Mouse (Mus musculus) E14TG2a.4 (cell line): ENCODE measurements around the gene Dppa5a.

ENCODE experiments used
- H3K27me3 ChIP-seq: 2 replicates; pipeline ENCODE4 v1.6.1; 2014; ENCODE audit warnings: low read length, control low read depth; ENCODE audit not compliant: insufficient read depth
- H3K36me3 ChIP-seq: 2 replicates; pipeline ENCODE4 v1.6.1; 2014; ENCODE audit warnings: low read length, control low read depth; ENCODE audit not compliant: insufficient read depth
- H3K4me1 ChIP-seq: replicated peaks from 2 replicates; pipeline ENCODE4 v1.6.1; 2014; ENCODE audit warnings: low read depth, low read length, control low read depth
- H3K4me3 ChIP-seq: replicated peaks from 2 replicates; pipeline ENCODE4 v1.5.1; 2014; ENCODE audit warnings: mild to moderate bottlenecking, low read length
- H3K9me3 ChIP-seq: 2 replicates; pipeline ENCODE4 v1.6.1; 2014; ENCODE audit warnings: low read length, control low read depth
- CTCF ChIP-seq: conservative IDR thresholded peaks from 2 replicates; pipeline ENCODE4 v1.5.1; 2014; ENCODE audit warnings: low read length
- NANOG ChIP-seq: IDR thresholded peaks from 2 replicates; pipeline ENCODE4 v1.6.1; 2014; ENCODE audit warnings: borderline replicate concordance, low read length, mixed read lengths
- POU5F1 ChIP-seq: IDR thresholded peaks from 2 replicates; pipeline ENCODE4 v1.6.1; 2014; ENCODE audit warnings: low read length, borderline replicate concordance

Dppa5a gene

GRCm38 (mm10) chr9:78386947-78387346 lies 19.0 kb upstream of the Dppa5a start:
- H3K4me3 ChIP-seq: no peak overlapping the region
- peaks cover 8% of the 10 kb centered on the region for H3K27me3 ChIP-seq
- no peaks in the 10 kb centered on the region for H3K9me3 ChIP-seq
- no peaks in the 10 kb centered on the region for H3K36me3 ChIP-seq
- peaks cover 16% of the 10 kb centered on the region for H3K4me1 ChIP-seq
- TF ChIP-seq POU5F1 (no peak), CTCF (no peak), NANOG (no peak)

- Histone ChIP-seq H3K4me3 (no peak overlapping the region), H3K9me3 (no peaks in the 10 kb centered on the region), H3K27me3 (no peaks in the 10 kb centered on the region), H3K4me1 (peaks cover 26% of the 10 kb centered on the region), H3K36me3 (no peaks in the 10 kb centered on the region)
- TF ChIP-seq CTCF: peak; percentile 80
- TF ChIP-seq POU5F1: no peak
These were observed 17.9 kb upstream of the Dppa5a start for GRCm38 (mm10) chr9:78385893-78386292.

GRCm38 (mm10) chr9:78378113-78378785 lies 10.3 kb upstream of the Dppa5a start, which contains the start of gene Ooep:
Gene Ooep, minus strand, starts transcription at chr9:78378725.
- Histone ChIP-seq H3K36me3 (peaks cover 8% of the 10 kb centered on the region), H3K9me3 (no peaks in the 10 kb centered on the region), H3K4me1 (peaks cover 81% of the 10 kb centered on the region), H3K4me3 (peak within 1 kb of the TSS; percentile 81), H3K27me3 (no peaks in the 10 kb centered on the region)
- TF ChIP-seq POU5F1: no peak

- peak overlapping the region; percentile 81 for H3K4me3 ChIP-seq
- H3K27me3 ChIP-seq: no peaks in the 10 kb centered on the region
- H3K9me3 ChIP-seq: no peaks in the 10 kb centered on the region
- H3K4me1 ChIP-seq: peaks cover 87% of the 10 kb centered on the region
- TF ChIP-seq CTCF (no peak), NANOG (peak; percentile 42; the same call in 1 of the 2 replicates)
- H3K36me3 ChIP-seq: peaks cover 8% of the 10 kb centered on the region
These were observed 9.6 kb upstream of the Dppa5a start for GRCm38 (mm10) chr9:78377546-78377945.

GRCm38 (mm10) chr9:78375486-78375885 lies 7.5 kb upstream of the Dppa5a start:
- no peaks in the 10 kb centered on the region for H3K27me3 ChIP-seq
- H3K4me3 ChIP-seq: peak overlapping the region; percentile 81
- H3K4me1 ChIP-seq: peaks cover 91% of the 10 kb centered on the region
- peaks cover 8% of the 10 kb centered on the region for H3K36me3 ChIP-seq
- no peaks in the 10 kb centered on the region for H3K9me3 ChIP-seq
- no peak for TF ChIP-seq POU5F1

GRCm38 (mm10) chr9:78374885-78375389 lies 7.0 kb upstream of the Dppa5a start:
- H3K27me3 ChIP-seq: no peaks in the 10 kb centered on the region
- TF ChIP-seq NANOG (peak; percentile 99), POU5F1 (no peak)
- H3K36me3 ChIP-seq: peaks cover 8% of the 10 kb centered on the region

GRCm38 (mm10) chr9:78374397-78374796 lies 6.4 kb upstream of the Dppa5a start:
- Histone ChIP-seq H3K4me1 (peaks cover 94% of the 10 kb centered on the region), H3K27me3 (no peaks in the 10 kb centered on the region), H3K9me3 (no peaks in the 10 kb centered on the region), H3K36me3 (peaks cover 8% of the 10 kb centered on the region), H3K4me3 (peak overlapping the region; percentile 53)
- TF ChIP-seq CTCF (no peak), NANOG (no peak), POU5F1 (no peak)

More at GRCm38 (mm10) chr9:78374885-78375389, 7.0 kb upstream of the Dppa5a start:
- Histone ChIP-seq H3K4me3 (peak overlapping the region; percentile 53; the same call in 1 of the 2 replicates), H3K4me1 (peaks cover 94% of the 10 kb centered on the region), H3K9me3 (no peaks in the 10 kb centered on the region)

- H3K9me3 ChIP-seq: no peaks in the 10 kb centered on the region
- H3K4me3 ChIP-seq: 0 out of 2 replicates have a peak overlapping the region, but pooled peaks have one; percentile 1
- H3K27me3 ChIP-seq: no peaks in the 10 kb centered on the region
- H3K36me3 ChIP-seq: peaks cover 8% of the 10 kb centered on the region
- peaks cover 92% of the 10 kb centered on the region for H3K4me1 ChIP-seq
- TF ChIP-seq CTCF (no peak), POU5F1 (no peak), NANOG (no peak)
These were observed 5.0 kb upstream of the Dppa5a start for GRCm38 (mm10) chr9:78372827-78373504.

GRCm38 (mm10) chr9:78371441-78371840 lies 3.5 kb upstream of the Dppa5a start:
- Histone ChIP-seq H3K9me3 (no peaks in the 10 kb centered on the region), H3K27me3 (no peaks in the 10 kb centered on the region), H3K4me3 (0 out of 2 replicates have a peak overlapping the region, but pooled peaks have one; percentile 1), H3K36me3 (peaks cover 3% of the 10 kb centered on the region), H3K4me1 (peaks cover 80% of the 10 kb centered on the region)
- no peak for TF ChIP-seq POU5F1
- TF ChIP-seq NANOG: peak; percentile 23; the same call in 1 of the 2 replicates
- no peak for TF ChIP-seq CTCF
